Mouse (Mus musculus) E14TG2a.4 (cell line): Measurements from ENCODE around the gene Grn.
A peak's percentile ranks its signal among the peaks of the same experiment; 100 is the strongest.

Experiments
- H3K27me3 ChIP-seq: 2 replicates; pipeline ENCODE4 v1.6.1; 2014; ENCODE audit warnings: low read length, control low read depth; ENCODE audit not compliant: insufficient read depth
- H3K36me3 ChIP-seq: 2 replicates; pipeline ENCODE4 v1.6.1; 2014; ENCODE audit warnings: low read length, control low read depth; ENCODE audit not compliant: insufficient read depth
- H3K4me1 ChIP-seq: replicated peaks from 2 replicates; pipeline ENCODE4 v1.6.1; 2014; ENCODE audit warnings: low read depth, low read length, control low read depth
- H3K4me3 ChIP-seq: replicated peaks from 2 replicates; pipeline ENCODE4 v1.5.1; 2014; ENCODE audit warnings: mild to moderate bottlenecking, low read length
- H3K9me3 ChIP-seq: 2 replicates; pipeline ENCODE4 v1.6.1; 2014; ENCODE audit warnings: low read length, control low read depth
- CTCF ChIP-seq: conservative IDR thresholded peaks from 2 replicates; pipeline ENCODE4 v1.5.1; 2014; ENCODE audit warnings: low read length
- NANOG ChIP-seq: IDR thresholded peaks from 2 replicates; pipeline ENCODE4 v1.6.1; 2014; ENCODE audit warnings: borderline replicate concordance, low read length, mixed read lengths
- POU5F1 ChIP-seq: IDR thresholded peaks from 2 replicates; pipeline ENCODE4 v1.6.1; 2014; ENCODE audit warnings: low read length, borderline replicate concordance

Gene Grn

DNA sequence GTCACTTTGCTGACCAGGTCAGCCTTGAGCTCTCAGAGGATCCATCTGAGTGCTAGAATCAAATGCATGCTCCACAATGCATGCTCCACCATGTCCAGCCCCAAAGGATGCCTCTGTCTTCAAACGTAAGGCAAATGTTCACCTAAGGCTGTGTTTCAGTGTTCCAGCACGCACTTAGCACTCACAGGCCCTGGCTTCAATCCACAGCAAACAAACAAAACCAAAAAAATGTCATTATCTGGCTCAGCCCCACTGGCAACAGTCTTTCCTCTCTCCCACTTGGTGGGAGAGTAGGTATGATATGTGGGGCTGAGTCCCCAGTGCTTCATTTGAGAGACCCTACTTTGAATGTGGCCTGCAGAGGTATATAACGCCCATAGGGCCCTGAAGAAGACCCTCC, 19.1 kb upstream of the Grn start:
- H3K9me3 ChIP-seq, result no peaks in the 10 kb centered on the region
- H3K4me1 ChIP-seq, result peaks cover 50% of the 10 kb centered on the region
- no peak overlapping the region for H3K4me3 ChIP-seq
- no peak for TF ChIP-seq NANOG
- no peak for TF ChIP-seq CTCF
- TF ChIP-seq POU5F1, result no peak
- peaks cover 5% of the 10 kb centered on the region for H3K36me3 ChIP-seq
- 0 out of 2 replicates have a peak, but pooled peaks cover 2% of the 10 kb centered on the region for H3K27me3 ChIP-seq

DNA sequence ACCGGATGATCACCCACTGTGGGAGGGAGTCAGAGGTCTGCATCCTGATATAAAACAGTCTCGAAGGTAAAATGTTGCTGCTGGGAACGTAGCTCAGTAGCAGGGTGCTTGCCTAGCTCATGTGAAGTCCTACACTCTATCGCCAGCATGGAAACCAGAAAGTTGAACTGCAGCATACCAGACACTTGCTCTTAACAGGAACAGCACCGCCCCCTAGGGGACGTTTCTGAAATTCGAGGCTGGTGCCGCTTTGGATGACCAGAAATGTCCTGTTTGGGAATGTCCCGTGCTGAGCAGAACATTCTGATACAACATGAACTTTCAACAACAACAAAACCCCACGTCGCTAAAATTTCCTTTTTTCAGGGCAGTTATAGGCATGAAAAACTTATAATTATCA, 18.4 kb upstream of the Grn start:
- TF ChIP-seq CTCF (peak; percentile 90), POU5F1 (no peak)
- Histone ChIP-seq H3K9me3 (no peaks in the 10 kb centered on the region), H3K4me3 (no peak overlapping the region), H3K27me3 (0 out of 2 replicates have a peak, but pooled peaks cover 2% of the 10 kb centered on the region), H3K36me3 (no peaks in the 10 kb centered on the region), H3K4me1 (peaks cover 45% of the 10 kb centered on the region)

DNA sequence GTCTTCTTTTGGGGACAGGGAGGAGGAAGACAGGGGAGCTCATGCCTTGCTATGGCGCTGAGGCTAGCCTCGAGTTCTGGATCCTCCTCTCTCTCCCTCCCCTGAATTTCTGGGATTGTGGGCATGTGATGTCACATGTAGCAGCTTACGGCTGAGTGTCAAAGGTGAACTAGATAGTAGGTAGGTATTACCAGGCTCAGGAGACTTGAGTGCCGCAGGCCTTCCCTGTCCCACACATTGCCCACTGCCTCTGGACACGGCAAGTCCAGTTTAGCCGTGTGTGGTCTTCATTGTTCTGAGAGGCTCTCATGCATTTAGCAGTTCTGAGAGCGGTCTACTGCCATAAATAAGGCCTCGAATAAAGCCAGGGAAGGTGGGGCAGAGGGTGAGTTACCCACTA, 17.1 kb upstream of the Grn start:
- Histone ChIP-seq H3K36me3 (no peaks in the 10 kb centered on the region), H3K9me3 (no peaks in the 10 kb centered on the region), H3K4me1 (peaks cover 45% of the 10 kb centered on the region), H3K27me3 (0 out of 2 replicates have a peak, but pooled peaks cover 2% of the 10 kb centered on the region), H3K4me3 (no peak overlapping the region)
- TF ChIP-seq POU5F1 (no peak), CTCF (no peak), NANOG (no peak)

DNA sequence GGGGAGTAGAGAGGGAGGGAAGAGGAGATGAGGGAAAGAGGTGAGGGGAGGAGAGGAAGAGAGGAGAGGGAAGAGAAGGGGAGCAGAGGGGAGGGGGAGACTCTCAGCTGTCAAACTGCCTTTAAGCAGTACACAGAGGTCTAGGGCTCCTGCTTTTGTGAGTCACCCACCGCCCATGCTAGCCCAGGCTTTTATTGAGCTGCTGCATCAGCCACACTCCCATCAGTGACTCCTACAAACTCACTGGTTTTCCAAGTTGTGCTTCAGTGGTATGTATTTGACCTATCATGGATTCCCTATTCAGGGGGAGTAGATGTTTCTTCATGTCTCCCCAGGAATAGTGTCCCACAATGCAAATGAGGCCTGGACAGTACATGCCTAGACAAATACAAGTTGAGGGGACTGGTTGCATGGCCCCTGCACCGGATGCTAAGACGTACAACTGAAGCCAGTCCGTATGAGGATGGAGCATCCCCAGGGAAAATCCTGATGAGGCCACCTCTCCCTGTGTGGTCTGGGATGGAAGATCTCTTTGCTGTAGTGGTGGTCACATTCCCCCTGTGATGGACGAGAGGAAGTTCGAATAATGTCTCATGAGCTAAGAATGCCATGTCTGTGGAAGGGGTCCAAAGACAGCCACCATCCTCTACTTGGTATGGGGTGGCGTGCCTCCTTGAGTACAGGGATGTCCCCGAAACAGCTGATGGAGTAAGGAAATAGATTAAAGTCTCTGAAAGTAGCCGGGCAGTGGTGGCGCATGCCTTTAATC, 14.9 kb upstream of the Grn start:
- TF ChIP-seq CTCF, result no peak
- Histone ChIP-seq H3K27me3 (peaks cover 6% of the 10 kb centered on the region; the same call in 1 of the 2 replicates), H3K9me3 (no peaks in the 10 kb centered on the region), H3K4me3 (no peak overlapping the region), H3K36me3 (no peaks in the 10 kb centered on the region), H3K4me1 (peaks cover 34% of the 10 kb centered on the region)

DNA sequence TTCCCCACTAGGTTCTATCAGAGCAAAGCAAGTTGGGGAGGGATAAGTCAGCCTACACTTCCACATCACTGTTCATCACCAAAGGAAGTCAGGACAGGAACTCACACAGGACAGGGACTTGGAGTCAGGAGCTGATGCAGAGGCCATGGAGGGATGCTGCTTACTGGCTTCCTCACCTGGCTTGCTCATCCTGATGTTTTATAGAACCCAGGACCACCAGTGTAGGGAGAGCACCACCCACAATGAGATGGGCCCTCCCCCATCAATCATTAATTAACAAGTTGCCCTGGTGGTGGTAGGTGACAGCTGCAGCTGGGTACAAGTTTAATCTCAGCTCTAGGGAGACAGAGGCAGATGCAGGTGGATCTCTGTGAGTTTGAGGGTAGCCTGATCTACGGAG, 13.0 kb upstream of the Grn start:
- no peak overlapping the region for H3K4me3 ChIP-seq
- H3K9me3 ChIP-seq, result peaks cover 5% of the 10 kb centered on the region
- no peaks in the 10 kb centered on the region for H3K36me3 ChIP-seq
- no peak for TF ChIP-seq NANOG
- no peak for TF ChIP-seq CTCF
- no peak for TF ChIP-seq POU5F1
- peaks cover 21% of the 10 kb centered on the region for H3K4me1 ChIP-seq
- peaks cover 15% of the 10 kb centered on the region; the same call in 1 of the 2 replicates for H3K27me3 ChIP-seq

DNA sequence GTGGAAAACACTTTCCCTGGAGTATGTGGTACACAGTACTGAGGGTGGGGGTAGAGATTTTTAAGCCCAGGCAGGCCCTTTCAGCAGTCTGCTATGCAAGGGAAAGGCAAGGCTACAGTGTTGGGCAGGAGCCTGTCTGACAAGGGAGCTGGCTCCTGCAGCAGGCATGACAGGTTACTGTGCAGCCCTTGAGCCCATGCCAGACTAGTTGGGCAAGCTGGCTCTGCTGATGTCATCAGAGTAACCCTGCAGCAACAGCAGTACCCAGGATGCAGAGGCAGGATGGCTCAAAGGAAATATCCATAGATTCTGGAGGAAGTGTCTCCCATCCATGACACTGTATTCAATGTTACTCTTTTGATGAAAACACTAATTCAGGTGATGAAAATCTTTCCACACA, 11.2 kb upstream of the Grn start:
- H3K4me1 ChIP-seq, result peaks cover 20% of the 10 kb centered on the region
- H3K4me3 ChIP-seq, result no peak overlapping the region
- TF ChIP-seq POU5F1 (no peak), CTCF (no peak), NANOG (no peak)
- no peaks in the 10 kb centered on the region for H3K36me3 ChIP-seq
- peaks cover 12% of the 10 kb centered on the region; the same call in 1 of the 2 replicates for H3K27me3 ChIP-seq
- H3K9me3 ChIP-seq, result peaks cover 5% of the 10 kb centered on the region

DNA sequence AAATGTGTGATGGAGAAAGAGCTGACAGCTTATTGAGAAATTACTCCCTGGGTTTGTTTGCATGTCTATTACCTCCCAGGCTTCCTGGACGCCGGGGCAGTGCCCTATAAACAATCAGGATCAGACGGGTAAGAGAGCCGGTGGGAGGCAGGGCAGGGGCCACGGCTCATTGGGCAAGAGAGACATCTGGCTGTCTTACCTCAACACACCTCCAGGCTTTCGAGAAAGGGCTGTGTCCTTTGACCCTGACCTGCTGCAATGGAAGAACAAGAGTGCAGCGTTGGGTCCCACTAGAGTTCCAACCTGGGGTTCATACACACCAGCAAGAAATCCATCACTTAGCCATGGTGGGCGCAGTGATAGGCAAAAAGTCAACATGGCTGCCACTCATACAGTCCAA, 8.6 kb upstream of the Grn start:
- Histone ChIP-seq H3K9me3 (peaks cover 5% of the 10 kb centered on the region), H3K36me3 (no peaks in the 10 kb centered on the region), H3K4me3 (no peak overlapping the region), H3K27me3 (peaks cover 12% of the 10 kb centered on the region; the same call in 1 of the 2 replicates), H3K4me1 (peaks cover 10% of the 10 kb centered on the region)
- TF ChIP-seq NANOG (no peak), CTCF (no peak), POU5F1 (no peak)

DNA sequence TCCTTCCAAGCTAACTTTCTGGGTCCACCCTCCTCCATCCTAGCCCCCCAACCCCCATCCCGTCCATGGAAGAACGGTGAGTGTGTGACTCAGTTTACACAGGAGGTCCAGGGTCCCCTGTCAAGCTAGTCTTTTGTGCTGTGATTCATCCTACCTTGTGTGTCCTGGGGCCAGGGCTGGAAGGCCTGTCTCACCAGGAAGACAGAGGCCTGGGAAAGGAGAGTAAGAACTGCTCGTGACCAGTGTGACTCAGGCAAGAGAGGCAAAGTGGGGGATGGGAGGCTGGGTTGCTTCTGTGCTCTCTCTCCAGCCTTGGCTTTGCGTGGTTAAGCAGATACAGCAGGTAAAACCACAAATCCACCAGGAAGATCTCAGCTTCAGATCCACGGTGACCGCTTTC, 5.4 kb upstream of the Grn start:
- no peak for TF ChIP-seq CTCF
- TF ChIP-seq NANOG, result no peak
- no peak for TF ChIP-seq POU5F1
- Histone ChIP-seq H3K4me1 (peaks cover 29% of the 10 kb centered on the region), H3K36me3 (no peaks in the 10 kb centered on the region), H3K27me3 (peaks cover 9% of the 10 kb centered on the region; the same call in 1 of the 2 replicates), H3K9me3 (peaks cover 5% of the 10 kb centered on the region), H3K4me3 (no peak overlapping the region)
